In genomic region chr6:148216752-148217151, GRCm38 (mm10) we compare ENCODE assay signal across 22 mouse cellular contexts. TPM values are rescaled to one million over a fixed set of nuclear protein-coding genes. Genes with fewer than 3 reads are reported as not detected.
A peak's percentile ranks its signal among the peaks of the same experiment; 100 is the strongest.
DNase-seq lines count a peak whose midpoint lies in the region; ATAC-seq and TF ChIP-seq lines count a peak whose summit lies in the region.
"Had no signal": no experiment of that assay in that cellular context is flagged by ENCODE, and none has a peak within 500 bp of the region (broad histone marks: within the 10 kb centered on the region; RNA-seq: fewer than 3 reads in every experiment).

No protein-coding gene starts in this region.

- intact Hi-C loops in left cerebral cortex, adult 2 months (cut with DNase I) = loop anchor here (5.0 kb wide), 1 partner anchor 696 kb away; no protein-coding TSS in a partner anchor
- intact Hi-C loops in left cerebral cortex, postnatal 25 days (cut with DNase I) = no loop called here

- no peaks in the 10 kb centered on the region for H3K9me3 ChIP-seq in CH12.LX (replicated peaks; ENCODE audit: low read length)
- H3K9me3 ChIP-seq: embryonic facial prominence, embryonic 13.5 days; embryonic facial prominence, embryonic 15.5 days; forebrain, embryonic 10.5 days; forebrain, embryonic 12.5 days had no signal

- TF ChIP-seq EP300 in CH12.LX (IDR thresholded peaks at IDR 0.05; ENCODE audit: low read length) = peak; percentile 52; the same call in 1 of the 2 replicates

- peak; percentile 23 for DNase-seq in CD4-positive, CD25-positive, alpha-beta regulatory T cell, adult 2 months (ENCODE audit: low read depth, low spot score)
- peak; percentile 75 for DNase-seq in A20 (ENCODE audit: low read depth, low spot score)
- DNase-seq in CH12.LX (ENCODE audit: extremely low read depth) = peak; percentile 82
- DNase-seq in splenic B cell, adult 2 months (ENCODE audit: low read depth, low spot score) = peak; percentile 31
- no peak for DNase-seq in left cerebral cortex, adult 2 months (ENCODE audit: extremely low spot score in 1 of 2, low spot score in 2 of 2)
- DNase-seq in left cerebral cortex, postnatal 25 days (ENCODE audit: low spot score in 2 of 2) = no peak
- DNase-seq: adrenal gland, adult 2 months; adrenal gland, postnatal 10 days; adrenal gland, postnatal 36 days; cerebellum, adult 11-12 months; cerebellum, adult 2 months; cerebellum, adult 9-10 months; cerebellum, postnatal 10 days; cerebellum, postnatal 25 days had no signal

- dilution Hi-C loops in CH12.LX (cut with MboI; ENCODE audit: extremely low pct_ligation_motif_present, extremely low pct_unique_long_range_greater_than_20kb, low sequenced_read_pairs) = no loop called here

- in situ Hi-C loops in CH12.LX (cut with MboI; ENCODE audit: low pct_ligation_motif_present, low pct_unique_long_range_greater_than_20kb, low sequenced_read_pairs) = loop anchor here (10.0 kb wide), 1 partner anchor 698 kb away; no protein-coding TSS in a partner anchor

- no peak for TF ChIP-seq RAD21 in CH12.LX (IDR thresholded peaks at IDR 0.05; ENCODE audit: low read depth, low read length)

- H3K9ac ChIP-seq in CH12.LX (ENCODE audit: insufficient read depth, low read depth) = peak overlapping the region; percentile 51
- H3K9ac ChIP-seq: embryonic facial prominence, embryonic 13.5 days; embryonic facial prominence, embryonic 15.5 days; forebrain, embryonic 12.5 days had no signal

- no peaks in the 10 kb centered on the region for H3K27me3 ChIP-seq in CH12.LX (replicated peaks)
- no peaks in the 10 kb centered on the region for H3K27me3 ChIP-seq in splenic B cell, adult 2 months (ENCODE audit: control insufficient read depth, insufficient read depth, low read length, poor library complexity, severe bottlenecking)
- H3K27me3 ChIP-seq: embryonic facial prominence, embryonic 13.5 days; embryonic facial prominence, embryonic 15.5 days; forebrain, embryonic 12.5 days had no signal

- H3K4me1 ChIP-seq in CH12.LX (ENCODE audit: control insufficient read depth in 1 of 2, insufficient read depth in 2 of 2) = peaks cover 16 to 55% of the 10 kb centered on the region in 2 experiments

- H3K4me2 ChIP-seq in CH12.LX (ENCODE audit: insufficient read depth, low read depth, poor library complexity, severe bottlenecking) = peak overlapping the region; percentile 80
- H3K4me2 ChIP-seq: embryonic facial prominence, embryonic 13.5 days; embryonic facial prominence, embryonic 15.5 days; forebrain, embryonic 12.5 days had no signal

- ATAC-seq in CD4-positive, CD25-positive, alpha-beta regulatory T cell, adult 4 months = no peak
- ATAC-seq: forebrain, embryonic 14.5 days; forebrain, embryonic 16.5 days had no signal

- no peak for TF ChIP-seq CTCF in CH12.LX (conservative IDR thresholded peaks at IDR 0.05 in 1 of 2, IDR thresholded peaks at IDR 0.05 in 1 of 2; ENCODE audit: low read depth in 2 of 2, low read length in 2 of 2)
- no peak for TF ChIP-seq CTCF in left cerebral cortex, adult 2 months (IDR thresholded peaks at IDR 0.05)

- peaks cover 15% of the 10 kb centered on the region for H3K79me2 ChIP-seq in CH12.LX (replicated peaks; ENCODE audit: control insufficient read depth, extremely low read depth, insufficient read depth, poor library complexity, severe bottlenecking)

- H3K4me3 ChIP-seq in CH12.LX (replicated peaks in 1 of 3; ENCODE audit: low read depth in 2 of 3, low read length in 2 of 3, poor library complexity in 1 of 3) = peak overlapping the region in 1 of 3 experiments; percentile 19
- H3K4me3 ChIP-seq in left cerebral cortex, adult 2 months = no peak overlapping the region
- H3K4me3 ChIP-seq: embryonic facial prominence, embryonic 13.5 days; embryonic facial prominence, embryonic 15.5 days; erythroblast, embryonic 14.5 days; forebrain, embryonic 10.5 days; forebrain, embryonic 12.5 days had no signal

- H3K36me3 ChIP-seq in CH12.LX (replicated peaks in 1 of 2; ENCODE audit: control insufficient read depth in 1 of 2, insufficient read depth in 1 of 2, low read length in 1 of 2) = peaks cover 0 to 16% of the 10 kb centered on the region in 2 experiments
- no peaks in the 10 kb centered on the region for H3K36me3 ChIP-seq in splenic B cell, adult 2 months (ENCODE audit: control insufficient read depth, insufficient read depth, low read length, poor library complexity, severe bottlenecking)
- H3K36me3 ChIP-seq: embryonic facial prominence, embryonic 13.5 days; embryonic facial prominence, embryonic 15.5 days; forebrain, embryonic 10.5 days had no signal

- H3K27ac ChIP-seq in CH12.LX (ENCODE audit: insufficient read depth, low read depth) = peak overlapping the region; percentile 80
- H3K27ac ChIP-seq in left cerebral cortex, adult 2 months = no peak overlapping the region
- H3K27ac ChIP-seq: embryonic facial prominence, embryonic 13.5 days; embryonic facial prominence, embryonic 15.5 days; forebrain, embryonic 10.5 days; forebrain, embryonic 12.5 days had no signal

- peak; percentile 58 for TF ChIP-seq POLR2A in CH12.LX (IDR thresholded peaks at IDR 0.05; ENCODE audit: low read depth, low read length)

TF ChIP-seq in CH12.LX, 34 proteins besides CTCF, POLR2A, EP300 and RAD21:
- TF ChIP-seq USF1 (IDR thresholded peaks at IDR 0.05; ENCODE audit: low read depth, low read length) (no peak), NRF1 (IDR thresholded peaks at IDR 0.05; ENCODE audit: low read depth, low read length) (no peak), JUN (IDR thresholded peaks at IDR 0.05; ENCODE audit: insufficient read depth, low read depth, low read length) (no peak), CHD2 (IDR thresholded peaks at IDR 0.05; ENCODE audit: low read length) (no peak), KAT2A (IDR thresholded peaks at IDR 0.05; ENCODE audit: insufficient replicate concordance, low read length) (no peak), TCF12 (IDR thresholded peaks at IDR 0.05; ENCODE audit: low read depth, low read length) (peak; percentile 34; the same call in 1 of the 2 replicates), NELFE (IDR thresholded peaks at IDR 0.05; ENCODE audit: low read depth, low read length) (0 out of 2 replicates have a peak, but pooled peaks have one; percentile 19), CHD1 (IDR thresholded peaks at IDR 0.05; ENCODE audit: low read depth, low read length) (no peak), E2F4 (IDR thresholded peaks at IDR 0.05; ENCODE audit: insufficient replicate concordance, low read depth, low read length) (no peak), GABPA (IDR thresholded peaks at IDR 0.05; ENCODE audit: insufficient replicate concordance, low read depth, low read length) (no peak), BHLHE40 (IDR thresholded peaks at IDR 0.05; ENCODE audit: low read depth, low read length) (peak; percentile 40), SMC3 (IDR thresholded peaks at IDR 0.05; ENCODE audit: low read depth, low read length) (no peak), MEF2A (IDR thresholded peaks at IDR 0.05; ENCODE audit: borderline replicate concordance, low read depth, low read length) (0 out of 2 replicates have a peak, but pooled peaks have one; percentile 5), IRF4 (IDR thresholded peaks at IDR 0.05; ENCODE audit: low read depth, low read length) (peak; percentile 44; the same call in 1 of the 2 replicates), POLR2AphosphoS2 (IDR thresholded peaks at IDR 0.05; ENCODE audit: low read depth, low read length) (no peak; the same call in 1 of the 2 replicates), ZC3H11A (IDR thresholded peaks at IDR 0.05; ENCODE audit: low read depth, low read length) (no peak), UBTF (IDR thresholded peaks at IDR 0.05; ENCODE audit: low read depth, low read length) (no peak), ELF1 (IDR thresholded peaks at IDR 0.05; ENCODE audit: low read depth, low read length) (no peak), ETS1 (conservative IDR thresholded peaks at IDR 0.05; ENCODE audit: low read depth, low read length) (peak; percentile 41; the same call in 1 of the 2 replicates), SIN3A (IDR thresholded peaks at IDR 0.05; ENCODE audit: low read length) (no peak), RCOR1 (conservative IDR thresholded peaks at IDR 0.05; ENCODE audit: low read depth, low read length) (no peak), HCFC1 (IDR thresholded peaks at IDR 0.05; ENCODE audit: low read depth, low read length) (no peak), MYC (IDR thresholded peaks at IDR 0.05; ENCODE audit: low read depth, low read length) (0 out of 2 replicates have a peak, but pooled peaks have one; percentile 43), MXI1 (IDR thresholded peaks at IDR 0.05; ENCODE audit: low read depth, low read length) (no peak), ZNF384 (IDR thresholded peaks at IDR 0.05; ENCODE audit: low read depth, low read length) (no peak), JUND (conservative IDR thresholded peaks at IDR 0.05; ENCODE audit: low read depth, low read length) (no peak), MAZ (IDR thresholded peaks at IDR 0.05; ENCODE audit: low read depth, low read length) (no peak), PAX5 (IDR thresholded peaks at IDR 0.05; ENCODE audit: low read length) (no peak), ZMIZ1 (IDR thresholded peaks at IDR 0.05; ENCODE audit: low read depth, low read length) (no peak), USF2 (conservative IDR thresholded peaks at IDR 0.05; ENCODE audit: low read depth, low read length) (no peak), MAFK (IDR thresholded peaks at IDR 0.05; ENCODE audit: insufficient replicate concordance, low read length) (no peak), TBP (conservative IDR thresholded peaks at IDR 0.05; ENCODE audit: low read depth, low read length) (0 out of 2 replicates have a peak, but pooled peaks have one; percentile 38), ZKSCAN1 (IDR thresholded peaks at IDR 0.05; ENCODE audit: borderline replicate concordance, low read depth, low read length) (no peak), MAX (IDR thresholded peaks at IDR 0.05; ENCODE audit: low read length) (no peak)

RNA-seq across cellular contexts. Expression of gene Ergic2, which starts 4.6 kb away (rescaled TPM):
- polyA plus RNA-seq in CD4-positive, CD25-positive, alpha-beta regulatory T cell, adult 4 months (2017; shearing (Covaris generic)) = 100 to 1,000 TPM; 165 to 174 TPM
- total RNA-seq in CH12.LX (2012; rRNA removed) (91.5 and 109 TPM in 2 replicates), CH12.LX (2014; rRNA removed) (227 and 269 TPM in 2 replicates)
- polyA plus RNA-seq in CH12.LX (2012; ENCODE audit: insufficient read length, low read depth) = 80.7 and 89.0 TPM in 2 replicates
- 10 to 100 TPM; 72.1 to 81.3 TPM for total RNA-seq in left cerebral cortex, adult 2 months (2021)
- 10 to 100 TPM; 63.4 to 63.6 TPM for total RNA-seq in left cerebral cortex, postnatal 25 days (2021)

Comparison
In these comparisons a context has a peak if more than half of its experiments do, and no peak if none do; other contexts are left out.
1. DNase-seq: peak in CD4-positive, CD25-positive, alpha-beta regulatory T cell, adult 2 months (single experiment), A20 (single experiment), CH12.LX (single experiment) and splenic B cell, adult 2 months (single experiment); none in left cerebral cortex, adult 2 months (0 of 2) and left cerebral cortex, postnatal 25 days (0 of 2).